Mouse (Mus musculus): Measurements from ENCODE around the gene Prnp.

DNA sequence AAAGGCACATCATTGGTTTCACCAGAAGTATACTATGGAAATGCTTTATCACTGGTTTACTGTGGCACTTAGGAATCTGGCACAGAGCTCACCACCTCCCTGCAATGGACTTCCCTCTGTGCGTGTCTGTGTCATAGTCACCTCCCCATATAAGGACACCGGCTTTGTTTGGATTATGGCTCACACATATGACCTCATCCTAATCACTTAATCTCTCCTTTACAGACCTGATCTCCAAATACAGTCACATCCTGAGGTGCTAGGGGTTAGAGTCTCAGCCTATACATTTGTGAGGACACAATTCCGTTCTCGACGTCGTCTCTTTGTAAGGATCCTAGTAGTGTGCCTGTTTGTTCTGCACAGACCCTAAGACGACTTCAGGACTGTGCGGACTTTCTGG lies 35.5 kb downstream of the Prnp start:
- no peak for TF ChIP-seq POLR2A (IDR thresholded peaks at IDR 0.05; ENCODE audit: borderline replicate concordance, insufficient read depth, low read length)
- TF ChIP-seq CTCF (IDR thresholded peaks at IDR 0.05; ENCODE audit: borderline replicate concordance, insufficient read depth, low read depth, low read length), result no peak
